Mouse (Mus musculus): Measurements from ENCODE around the gene Nkd1. TPM values are rescaled to one million over a fixed set of nuclear protein-coding genes. Genes with fewer than 3 reads are reported as not detected.

Nkd1 gene
- polyA plus RNA-seq, 1 experiment from 2014 or later: 36.4 TPM

DNA sequence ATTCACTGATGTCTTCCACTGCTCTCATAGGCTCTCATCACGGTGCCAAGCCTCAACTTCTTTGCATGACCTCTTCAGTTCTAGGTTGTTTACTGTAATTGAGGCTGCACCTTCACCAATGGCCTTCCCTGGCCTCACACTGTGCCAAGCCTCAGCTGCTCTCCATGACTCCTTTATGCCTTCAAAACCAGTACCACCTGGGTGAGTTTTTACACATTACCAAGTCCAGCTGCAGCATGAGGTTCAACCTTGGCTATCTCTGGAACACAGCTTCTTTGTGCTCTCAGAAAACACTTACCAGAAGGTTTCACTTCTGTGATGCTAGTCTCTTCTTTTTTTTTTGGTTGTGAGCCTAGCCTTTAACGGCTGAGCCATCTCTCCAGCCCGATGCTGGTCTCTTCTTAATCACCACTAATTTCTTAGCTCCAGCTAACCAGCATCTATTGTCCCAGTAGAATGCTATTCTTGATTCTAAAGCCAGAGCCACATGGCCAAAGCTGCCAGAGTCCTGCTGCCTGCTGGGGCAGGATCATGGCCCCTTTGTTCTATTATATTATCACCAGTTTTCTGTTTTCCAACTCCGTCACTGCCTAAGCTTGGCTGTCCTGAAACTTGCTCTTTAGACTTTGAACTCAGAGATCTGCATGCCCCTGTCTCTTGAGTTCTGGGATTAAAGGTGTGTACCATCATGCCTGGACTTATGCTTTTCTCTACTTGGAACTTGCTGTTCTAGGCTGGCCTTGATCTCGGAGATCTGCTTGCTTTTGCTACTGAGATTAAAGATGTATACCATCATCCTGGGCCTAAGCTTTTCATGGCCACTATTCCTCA lies 121.8 kb downstream of the Nkd1 start:
- no peak overlapping the region for H3K9ac ChIP-seq (ENCODE audit: low read length)
- no peak overlapping the region for H3K4me2 ChIP-seq (ENCODE audit: low read depth, low read length)
- H3K27ac ChIP-seq (ENCODE audit: low read length): no peak overlapping the region
- H3K27me3 ChIP-seq (ENCODE audit: control insufficient read depth, insufficient read depth, low read length): no peaks in the 10 kb centered on the region
- H3K4me1 ChIP-seq (ENCODE audit: control insufficient read depth, insufficient read depth, low read length): peaks cover 10% of the 10 kb centered on the region; the same call in 1 of the 2 replicates
- H3K4me3 ChIP-seq (replicated peaks; ENCODE audit: low read length): no peak overlapping the region
- no peaks in the 10 kb centered on the region for H3K9me3 ChIP-seq (replicated peaks; ENCODE audit: control insufficient read depth, low read length)
- WGBS: 71% methylated on average over 5 of the region's 5 CpGs
- ATAC-seq (ENCODE audit: insufficient read depth, low FRiP score): no peak
- H3K36me3 ChIP-seq (ENCODE audit: control insufficient read depth, insufficient read depth, low read length): no peaks in the 10 kb centered on the region

Other genes starting within 250 kb of the Nkd1 start
- gene Adcy7, start 249.0 kb upstream of the Nkd1 start, polyA plus RNA-seq (2015; fragmentation: Nextera tagmentation; extraction: Ambion mirVana): 8.7 and 8.9 TPM in 2 replicates
- gene Brd7, start 159.2 kb upstream of the Nkd1 start, polyA plus RNA-seq (2015; fragmentation: Nextera tagmentation; extraction: Ambion mirVana): 33.1 and 35.0 TPM in 2 replicates
- 1.4 and 1.9 TPM in 2 replicates for gene Snx20, start 114.8 kb downstream of the Nkd1 start, polyA plus RNA-seq (2015; fragmentation: Nextera tagmentation; extraction: Ambion mirVana)
- 0.28 and 0.44 TPM in 2 replicates for gene Nod2, start 126.0 kb downstream of the Nkd1 start, polyA plus RNA-seq (2015; fragmentation: Nextera tagmentation; extraction: Ambion mirVana)
- 15.5 and 15.6 TPM in 2 replicates for gene Cyld, start 175.7 kb downstream of the Nkd1 start, polyA plus RNA-seq (2015; fragmentation: Nextera tagmentation; extraction: Ambion mirVana)

Data from stomach, embryonic 16.5 days (tissue).